27 mouse cellular contexts compared by ENCODE assay signal in the genomic region with DNA sequence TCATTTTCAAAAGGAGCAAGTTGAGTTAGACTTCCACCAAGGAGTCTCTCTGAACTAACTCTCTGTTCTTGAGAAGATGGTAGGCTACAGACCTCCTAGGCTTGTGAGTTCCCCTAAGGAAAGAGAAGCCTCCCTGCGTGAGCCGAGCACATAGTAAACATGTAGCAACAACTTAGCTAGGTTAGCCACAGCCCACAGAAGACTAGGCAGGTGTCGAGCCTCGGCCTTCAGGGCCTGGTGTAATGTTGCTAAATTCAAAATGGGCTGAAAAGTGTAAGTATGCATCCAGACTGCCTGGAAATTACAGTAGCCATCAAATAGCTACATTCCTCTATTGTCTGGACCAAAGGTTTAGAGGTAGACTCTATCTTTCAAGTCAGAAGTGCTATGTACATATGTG.
DNase-seq lines count a peak whose midpoint lies in the region; ATAC-seq lines count a peak whose summit lies in the region.
"Had no signal": no experiment of that assay in that cellular context is flagged by ENCODE, and none has a peak within 500 bp of the region (broad histone marks: within the 10 kb centered on the region; RNA-seq: fewer than 3 reads in every experiment).

No protein-coding gene starts in this region.

- no peak for DNase-seq in heart, adult 18-20 months
- peak; percentile 63 for DNase-seq in thymus, postnatal 0 days (ENCODE audit: low spot score)
- DNase-seq in thymus, postnatal 25 days, result no peak
- peak; percentile 75 for DNase-seq in induced T-regulatory cell, adult 2 months (ENCODE audit: low read depth)
- DNase-seq in cerebellum, adult 9-11 months, result no peak
- DNase-seq in kidney, adult 18-20 months, result no peak
- no peak for DNase-seq in heart, adult 11 months
- DNase-seq: adrenal gland, adult 2 months; cerebellum, adult 2 months; cerebellum, postnatal 36 days; embryo, embryonic 11 days; gastrocnemius, adult 2 months; heart, postnatal 14 days; kidney, postnatal 4 days; right cerebral cortex, postnatal 25 days had no signal

- H3K4me1 ChIP-seq in heart, embryonic 16.5 days (ENCODE audit: control insufficient read depth, insufficient read depth, low read length), result no peaks in the 10 kb centered on the region
- H3K4me1 ChIP-seq: forebrain, embryonic 13.5 days; heart, embryonic 12.5 days; kidney, embryonic 15.5 days; limb, embryonic 13.5 days; midbrain, embryonic 13.5 days; neural tube, embryonic 12.5 days; stomach, embryonic 15.5 days had no signal

- peak overlapping the region; percentile 30 for H3K27ac ChIP-seq in heart, embryonic 16.5 days (ENCODE audit: low read length)
- H3K27ac ChIP-seq: forebrain, embryonic 13.5 days; gastrocnemius, adult 2 months; hindbrain, postnatal 0 days; kidney, embryonic 15.5 days; limb, embryonic 13.5 days; liver, embryonic 14.5 days; midbrain, embryonic 13.5 days; neural tube, embryonic 12.5 days; stomach, embryonic 15.5 days had no signal

- ATAC-seq in heart, embryonic 16.5 days (replicated peaks; ENCODE audit: extremely low read depth, insufficient read depth, low FRiP score), result no peak
- ATAC-seq: forebrain, embryonic 13.5 days; hindbrain, postnatal 0 days; intestine, postnatal 0 days; midbrain, embryonic 13.5 days; Patski had no signal

- H3K9ac ChIP-seq in heart, embryonic 16.5 days (ENCODE audit: low read length), result no peak overlapping the region
- H3K9ac ChIP-seq: forebrain, embryonic 13.5 days; heart, embryonic 12.5 days; kidney, embryonic 15.5 days; limb, embryonic 13.5 days; liver, embryonic 14.5 days; midbrain, embryonic 13.5 days; neural tube, embryonic 12.5 days; stomach, embryonic 15.5 days had no signal

- H3K36me3 ChIP-seq in heart, embryonic 16.5 days (ENCODE audit: control insufficient read depth, insufficient read depth), result no peaks in the 10 kb centered on the region
- H3K36me3 ChIP-seq: heart, embryonic 12.5 days; kidney, embryonic 15.5 days; limb, embryonic 13.5 days; midbrain, embryonic 13.5 days; neural tube, embryonic 12.5 days; stomach, embryonic 15.5 days had no signal

- no peaks in the 10 kb centered on the region for H3K9me3 ChIP-seq in heart, embryonic 16.5 days (replicated peaks; ENCODE audit: control insufficient read depth, low read length)
- H3K9me3 ChIP-seq: forebrain, embryonic 13.5 days; heart, embryonic 12.5 days; kidney, embryonic 15.5 days; limb, embryonic 13.5 days; midbrain, embryonic 13.5 days; neural tube, embryonic 12.5 days; stomach, embryonic 15.5 days had no signal

- H3K4me3 ChIP-seq in heart, embryonic 16.5 days (ENCODE audit: low read length), result no peak overlapping the region
- H3K4me3 ChIP-seq: forebrain, embryonic 13.5 days; gastrocnemius, adult 2 months; heart, embryonic 12.5 days; kidney, embryonic 15.5 days; limb, embryonic 13.5 days; midbrain, embryonic 13.5 days; neural tube, embryonic 12.5 days; stomach, embryonic 15.5 days had no signal

- no peaks in the 10 kb centered on the region for H3K27me3 ChIP-seq in heart, embryonic 16.5 days (ENCODE audit: control insufficient read depth, insufficient read depth, low read length)
- H3K27me3 ChIP-seq: forebrain, embryonic 13.5 days; heart, embryonic 12.5 days; kidney, embryonic 15.5 days; limb, embryonic 13.5 days; midbrain, embryonic 13.5 days; neural tube, embryonic 12.5 days; Patski; stomach, embryonic 15.5 days had no signal

- 78% methylated on average over 4 of the region's 4 CpGs for WGBS in heart, embryonic 16.5 days

- no peak overlapping the region for H3K4me2 ChIP-seq in heart, embryonic 16.5 days (ENCODE audit: low read depth, low read length)
- H3K4me2 ChIP-seq: forebrain, embryonic 13.5 days; heart, embryonic 12.5 days; kidney, embryonic 15.5 days; limb, embryonic 13.5 days; midbrain, embryonic 13.5 days; neural tube, embryonic 12.5 days; stomach, embryonic 15.5 days had no signal

Comparison
In these comparisons a context has a peak if more than half of its experiments do, and no peak if none do; other contexts are left out.
1. DNase-seq: peak in thymus, postnatal 0 days (single experiment) and induced T-regulatory cell, adult 2 months (single experiment); none in heart, adult 18-20 months (0 of 2), thymus, postnatal 25 days (single experiment), cerebellum, adult 9-11 months (single experiment), kidney, adult 18-20 months (single experiment) and heart, adult 11 months (single experiment).